Mouse (Mus musculus): ENCODE data around the gene Gm17359. TPM values are rescaled to one million over a fixed set of nuclear protein-coding genes. Genes with fewer than 3 reads are reported as not detected.

Gm17359 gene
- polyA plus RNA-seq, 1 experiment from 2014 or later, result not detected

DNA sequence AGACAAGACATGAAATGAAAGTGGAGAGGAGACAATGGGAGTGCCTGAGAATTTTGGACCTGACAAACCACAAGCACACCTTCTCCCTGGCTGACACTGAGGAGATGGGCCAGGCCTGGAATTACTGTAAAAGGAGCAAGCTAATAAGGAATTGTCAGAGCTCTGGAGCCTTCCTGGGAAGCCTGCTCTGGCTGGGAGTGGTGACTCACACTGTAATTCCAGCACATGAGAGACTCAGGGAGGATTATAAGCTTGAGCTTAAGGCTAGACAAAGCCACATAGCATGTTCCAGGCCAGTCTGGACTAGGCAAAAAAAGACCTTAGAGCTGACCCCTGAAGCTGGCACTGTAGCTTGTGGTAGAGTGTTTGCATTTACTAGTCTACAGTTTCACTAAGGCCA, 24.6 kb upstream of the Gm17359 start:
- no peak for ATAC-seq (ENCODE audit: low FRiP score)

DNA sequence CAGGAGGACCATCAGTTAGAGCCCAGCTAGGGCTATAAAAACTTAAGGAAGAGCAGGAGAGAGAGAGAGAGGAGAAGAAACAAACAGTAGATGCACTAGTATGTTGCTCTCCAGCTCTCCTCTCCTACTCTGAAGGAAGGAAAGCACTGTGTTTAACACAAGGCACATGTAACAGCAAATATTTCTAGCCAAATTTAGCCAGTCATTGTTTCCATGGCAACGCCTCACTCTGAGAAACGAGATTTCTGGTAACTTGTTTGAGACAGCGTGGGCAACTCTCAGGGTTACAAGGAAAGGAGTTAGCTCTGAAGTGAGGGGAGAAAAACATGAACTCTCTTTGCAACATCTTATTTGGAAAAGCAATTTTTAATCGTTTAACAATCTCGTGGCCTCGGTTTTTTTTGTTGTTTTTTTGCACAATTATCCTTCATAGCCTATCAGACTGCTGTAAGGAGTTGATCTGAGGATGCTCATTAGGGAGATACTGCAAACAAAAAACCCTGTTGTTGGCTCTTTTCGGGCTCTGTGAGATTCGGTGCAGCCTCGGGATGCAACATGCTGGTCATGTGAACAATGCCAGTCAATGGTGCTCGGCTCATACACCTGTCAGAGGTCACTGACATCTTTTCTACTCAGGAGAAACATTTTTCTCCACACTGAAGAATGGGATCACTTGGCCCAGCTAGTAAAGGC, 22.3 kb upstream of the Gm17359 start:
- Histone ChIP-seq H3K9ac (no peak overlapping the region), H3K4me2 (no peak overlapping the region), H3K36me3 (no peaks in the 10 kb centered on the region), H3K27ac (no peak overlapping the region), H3K4me1 (replicated peaks) (peaks cover 10% of the 10 kb centered on the region), H3K4me3 (no peak overlapping the region), H3K27me3 (no peaks in the 10 kb centered on the region), H3K9me3 (no peaks in the 10 kb centered on the region)
- peak; percentile 24; the same call in 1 of the 2 replicates for ATAC-seq (ENCODE audit: low FRiP score)
- 48% methylated on average over 10 of the region's 10 CpGs for WGBS

More for the DNA sequence above, 24.6 kb upstream of the Gm17359 start:
- Histone ChIP-seq H3K9me3 (no peaks in the 10 kb centered on the region), H3K27me3 (no peaks in the 10 kb centered on the region), H3K9ac (no peak overlapping the region), H3K4me3 (no peak overlapping the region), H3K27ac (no peak overlapping the region), H3K4me2 (no peak overlapping the region), H3K4me1 (replicated peaks) (peaks cover 10% of the 10 kb centered on the region), H3K36me3 (no peaks in the 10 kb centered on the region)

DNA sequence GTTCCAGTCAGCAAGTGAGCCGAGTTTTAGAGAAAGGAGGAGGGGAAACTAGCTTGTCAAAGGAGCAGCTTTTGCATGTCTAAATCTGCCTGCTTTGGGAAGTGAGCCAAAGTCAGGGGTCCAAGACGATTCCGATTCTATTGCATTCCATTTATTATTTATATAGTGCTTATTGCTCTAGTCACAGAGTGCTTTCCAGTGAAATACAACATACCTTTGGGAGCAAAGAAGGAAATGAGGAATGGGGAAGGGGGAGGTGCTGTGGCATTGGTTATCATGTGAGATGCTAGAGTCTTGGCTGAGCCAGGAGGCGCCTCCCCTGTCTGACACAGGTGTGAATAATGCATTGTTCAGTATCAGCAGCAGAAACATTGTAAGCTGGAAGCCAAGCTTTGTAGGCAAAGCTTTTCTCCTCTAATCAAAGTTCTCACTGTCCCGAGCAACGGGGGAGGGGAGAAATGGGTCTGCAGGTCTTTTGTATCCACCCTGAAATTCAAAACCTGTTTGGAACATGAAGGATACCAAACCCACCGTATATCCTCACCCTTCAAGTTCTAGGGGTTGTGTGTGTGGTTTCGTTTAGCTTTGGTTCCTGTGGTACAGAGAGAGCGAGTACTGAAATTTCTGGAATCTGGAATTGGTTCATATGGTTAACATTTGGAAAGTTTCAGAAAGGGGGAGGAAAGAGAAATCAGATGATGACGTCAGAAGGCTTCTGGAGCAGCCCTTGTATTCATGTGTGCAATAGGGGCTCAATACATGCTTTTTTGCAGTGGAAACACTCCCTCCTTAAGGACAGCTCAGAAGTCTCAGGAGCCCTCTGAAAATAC, 11.5 kb upstream of the Gm17359 start:
- H3K36me3 ChIP-seq, result no peaks in the 10 kb centered on the region
- H3K27me3 ChIP-seq, result no peaks in the 10 kb centered on the region
- 43% methylated on average over 10 of the region's 10 CpGs for WGBS
- H3K9me3 ChIP-seq, result no peaks in the 10 kb centered on the region
- peak; percentile 62 for ATAC-seq (ENCODE audit: low FRiP score)
- peak overlapping the region; percentile 13; the same call in 1 of the 2 replicates for H3K4me2 ChIP-seq
- no peak overlapping the region for H3K9ac ChIP-seq
- H3K27ac ChIP-seq, result peak overlapping the region; percentile 48; the same call in 1 of the 2 replicates
- peaks cover 24% of the 10 kb centered on the region for H3K4me1 ChIP-seq (replicated peaks)
- H3K4me3 ChIP-seq, result no peak overlapping the region

DNA sequence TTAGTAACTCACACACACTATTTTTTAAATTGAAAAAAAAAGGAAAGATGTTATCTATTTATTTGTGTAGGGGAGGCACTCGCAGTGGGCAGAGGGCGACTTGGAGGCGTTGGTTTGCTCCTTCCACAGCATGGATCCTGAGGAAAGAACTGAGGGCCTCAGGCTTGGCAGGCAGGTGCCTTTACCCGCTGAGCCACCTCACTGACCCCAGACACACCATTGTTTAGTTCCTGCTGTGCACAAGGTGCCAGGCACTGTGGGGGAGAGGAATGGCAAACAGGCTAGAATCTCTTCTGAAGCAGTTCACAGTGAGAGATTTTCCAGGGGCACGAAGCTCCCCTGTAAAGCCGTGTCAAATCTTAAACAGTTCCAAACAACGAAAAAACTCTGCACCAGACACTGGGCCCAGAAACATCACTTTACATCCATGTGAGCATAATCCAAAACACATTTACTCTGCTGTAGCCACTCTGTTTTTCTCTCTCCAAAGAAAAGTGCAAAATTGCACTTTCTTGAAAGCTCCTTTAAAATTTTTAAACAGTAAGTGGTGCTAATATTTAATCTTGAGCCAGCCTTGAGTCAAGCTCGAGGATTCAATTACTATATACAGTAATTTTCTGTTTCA, 6.7 kb upstream of the Gm17359 start:
- Histone ChIP-seq H3K27me3 (no peaks in the 10 kb centered on the region), H3K27ac (no peak overlapping the region), H3K4me2 (no peak overlapping the region), H3K9ac (no peak overlapping the region), H3K36me3 (no peaks in the 10 kb centered on the region), H3K4me3 (no peak overlapping the region), H3K9me3 (no peaks in the 10 kb centered on the region), H3K4me1 (replicated peaks) (peaks cover 16% of the 10 kb centered on the region)
- 20% methylated on average over 8 of the region's 8 CpGs for WGBS
- ATAC-seq (ENCODE audit: low FRiP score), result no peak

DNA sequence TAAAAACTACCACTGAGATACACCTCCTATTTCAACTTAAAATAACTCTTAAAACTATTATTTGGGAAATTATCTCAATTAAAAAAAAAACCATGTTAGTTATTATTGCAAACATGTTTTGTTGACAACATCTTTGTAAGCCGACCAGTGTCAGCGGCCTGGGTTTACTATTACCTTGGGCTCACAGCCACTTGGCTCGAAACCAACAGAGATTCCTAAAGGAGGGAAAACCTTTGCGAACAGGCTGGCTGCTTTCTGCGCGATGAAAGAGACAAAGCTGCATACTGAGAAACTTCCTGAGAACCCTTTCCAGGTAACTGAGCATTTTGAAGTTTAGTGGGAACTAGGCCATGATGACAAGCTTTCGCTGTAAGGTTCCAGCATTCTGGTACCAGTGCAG, 3.4 kb upstream of the Gm17359 start:
- Histone ChIP-seq H3K9ac (no peak overlapping the region), H3K27ac (no peak overlapping the region), H3K27me3 (no peaks in the 10 kb centered on the region), H3K4me3 (no peak overlapping the region), H3K36me3 (no peaks in the 10 kb centered on the region), H3K4me2 (no peak overlapping the region), H3K4me1 (replicated peaks) (peaks cover 4% of the 10 kb centered on the region; the same call in 1 of the 2 replicates), H3K9me3 (no peaks in the 10 kb centered on the region)
- 86% methylated on average over 7 of the region's 7 CpGs for WGBS
- no peak for ATAC-seq (ENCODE audit: low FRiP score)

DNA sequence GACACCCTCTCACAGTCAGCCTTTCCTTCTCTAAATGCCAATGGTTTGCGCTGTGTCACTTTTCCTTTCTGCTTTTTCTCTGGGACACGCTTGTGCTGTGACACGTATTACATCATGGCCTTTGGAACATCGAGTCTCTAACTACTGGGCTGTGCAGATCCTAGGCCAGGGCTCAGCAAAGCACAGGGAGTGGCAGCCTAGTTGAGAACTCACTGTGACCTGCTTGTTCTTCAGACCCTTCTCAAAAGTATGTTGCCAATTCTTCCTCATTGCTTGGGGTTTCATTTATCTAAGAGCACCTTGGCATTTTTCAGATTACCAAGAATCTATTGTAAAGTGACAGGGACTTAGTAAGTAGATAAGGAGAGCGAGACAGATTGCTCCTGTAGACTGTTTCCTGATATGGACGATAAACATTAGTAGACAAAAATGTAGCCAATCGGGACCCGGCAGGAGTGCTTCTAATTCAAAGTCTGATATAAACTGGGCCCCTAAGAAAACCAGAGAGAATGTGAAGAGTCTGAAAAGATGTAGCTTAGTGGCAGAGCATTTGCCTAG, 2.7 kb upstream of the Gm17359 start:
- Histone ChIP-seq H3K27me3 (no peaks in the 10 kb centered on the region), H3K4me2 (no peak overlapping the region), H3K4me1 (replicated peaks) (peaks cover 4% of the 10 kb centered on the region; the same call in 1 of the 2 replicates), H3K9me3 (no peaks in the 10 kb centered on the region), H3K4me3 (no peak overlapping the region), H3K9ac (no peak overlapping the region), H3K27ac (no peak overlapping the region), H3K36me3 (no peaks in the 10 kb centered on the region)
- ATAC-seq (ENCODE audit: low FRiP score), result no peak
- WGBS, result 91% methylated on average over 8 of the region's 8 CpGs

DNA sequence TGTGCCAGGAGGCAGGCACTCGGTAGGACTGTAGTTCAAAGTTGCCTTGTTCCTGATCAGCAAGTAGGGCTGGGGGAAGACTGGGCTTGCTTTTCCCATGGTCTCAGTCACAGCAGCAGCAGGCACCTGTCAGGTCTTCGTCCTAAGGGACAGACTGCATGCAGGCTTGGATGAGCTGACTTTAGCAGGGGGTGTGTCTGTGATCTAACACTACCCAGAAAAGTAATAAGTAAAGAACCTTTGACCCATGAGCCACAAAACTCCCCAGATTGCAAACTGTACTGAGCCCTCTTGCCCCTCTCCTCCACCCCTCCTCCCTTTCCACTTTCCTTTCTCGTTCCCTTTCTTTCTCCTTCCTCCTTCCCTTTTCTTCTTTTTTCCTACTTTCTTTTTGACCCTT, 4.3 kb downstream of the Gm17359 start:
- ATAC-seq (ENCODE audit: low FRiP score), result no peak
- Histone ChIP-seq H3K27ac (no peak overlapping the region), H3K4me1 (replicated peaks) (no peaks in the 10 kb centered on the region), H3K4me3 (no peak overlapping the region), H3K9me3 (no peaks in the 10 kb centered on the region), H3K27me3 (no peaks in the 10 kb centered on the region), H3K4me2 (no peak overlapping the region), H3K36me3 (no peaks in the 10 kb centered on the region), H3K9ac (no peak overlapping the region)
- 50% methylated on average over 3 of the region's 3 CpGs for WGBS

DNA sequence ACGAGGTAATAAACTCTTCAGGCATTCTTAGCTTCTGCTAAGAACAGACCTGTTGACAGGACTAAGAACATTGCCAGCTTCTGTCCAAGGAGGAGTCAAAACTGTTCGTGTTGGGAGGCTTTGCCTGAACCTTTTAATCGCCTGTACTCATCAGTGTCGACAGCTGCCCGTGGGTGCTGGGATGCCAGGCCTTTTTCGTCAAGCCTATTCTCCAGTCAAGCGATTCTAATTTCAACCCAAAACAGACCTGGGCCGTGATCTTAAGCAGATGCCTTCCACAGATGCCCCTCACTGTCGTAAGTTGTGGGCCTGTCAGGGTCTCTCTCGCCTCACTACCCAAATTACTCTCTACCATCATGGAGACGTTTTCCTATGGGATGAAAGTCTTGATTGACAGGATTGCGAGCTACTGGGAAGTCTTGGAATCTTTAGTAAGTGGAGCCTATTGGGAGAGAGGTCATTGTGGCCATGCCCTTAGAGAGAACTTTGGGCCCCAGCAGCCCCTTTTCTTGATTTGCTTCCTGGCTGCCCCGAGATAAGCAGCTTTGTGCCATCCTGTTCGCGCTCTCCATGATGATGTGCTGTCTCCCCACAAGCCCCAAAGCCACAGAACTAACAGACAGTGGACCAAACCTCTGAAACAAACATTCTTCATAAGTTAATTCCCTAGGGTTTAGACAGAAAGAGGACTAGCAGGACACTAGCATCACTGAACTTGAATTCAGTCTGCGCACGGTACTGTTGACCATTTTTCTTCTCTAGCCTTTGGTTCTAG, 6.7 kb downstream of the Gm17359 start:
- Histone ChIP-seq H3K4me3 (no peak overlapping the region), H3K27me3 (no peaks in the 10 kb centered on the region), H3K4me1 (replicated peaks) (no peaks in the 10 kb centered on the region), H3K4me2 (no peak overlapping the region), H3K36me3 (no peaks in the 10 kb centered on the region), H3K9ac (no peak overlapping the region), H3K9me3 (no peaks in the 10 kb centered on the region), H3K27ac (no peak overlapping the region)
- no peak for ATAC-seq (ENCODE audit: low FRiP score)
- 85% methylated on average over 17 of the region's 17 CpGs for WGBS

DNA sequence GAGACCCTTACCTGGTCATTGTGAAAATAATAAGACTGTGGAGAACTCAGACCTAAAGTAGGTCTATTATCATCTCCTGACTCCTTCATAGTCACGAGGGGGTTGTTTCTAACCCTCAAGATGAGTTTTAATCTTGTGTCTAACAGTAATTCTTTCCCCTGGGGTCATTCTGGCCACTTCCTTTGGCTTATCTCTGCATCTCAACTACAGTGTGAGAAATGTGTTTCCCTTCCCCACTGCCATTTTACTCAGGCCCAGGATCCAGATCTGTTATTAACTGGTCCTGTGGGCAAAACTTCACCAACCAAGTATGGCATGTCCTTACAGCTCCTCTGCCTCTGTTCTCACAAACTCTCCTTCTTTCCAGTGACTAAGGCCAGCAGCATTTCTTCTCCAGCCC, 12.8 kb downstream of the Gm17359 start:
- H3K9me3 ChIP-seq, result no peaks in the 10 kb centered on the region
- no peaks in the 10 kb centered on the region for H3K27me3 ChIP-seq
- no peak overlapping the region for H3K27ac ChIP-seq
- no peaks in the 10 kb centered on the region for H3K4me1 ChIP-seq (replicated peaks)
- no peak for ATAC-seq (ENCODE audit: low FRiP score)
- no peak overlapping the region for H3K9ac ChIP-seq
- 71% methylated on average over 1 of the region's 1 CpGs for WGBS
- no peak overlapping the region for H3K4me3 ChIP-seq
- no peak overlapping the region for H3K4me2 ChIP-seq
- H3K36me3 ChIP-seq, result no peaks in the 10 kb centered on the region

DNA sequence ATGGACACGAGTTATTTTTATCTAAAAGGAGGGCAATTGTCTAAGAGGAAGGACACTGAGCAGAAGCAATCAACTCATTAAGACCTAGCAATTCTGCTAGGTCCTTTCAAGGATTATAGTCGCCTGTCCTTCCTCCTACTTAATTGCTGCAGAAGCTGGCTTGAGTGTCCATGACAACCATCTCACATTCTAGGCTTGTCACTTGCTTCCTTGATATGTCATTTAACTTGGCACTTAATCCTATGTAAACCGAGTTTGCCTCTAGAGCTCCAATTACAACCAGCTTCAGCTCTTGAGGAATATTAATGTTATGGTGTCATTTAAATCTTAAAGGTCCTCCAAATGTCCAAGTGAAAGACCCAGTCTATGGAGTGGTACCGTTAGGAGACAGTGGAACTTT, 22.3 kb downstream of the Gm17359 start:
- Histone ChIP-seq H3K27ac (no peak overlapping the region), H3K4me3 (no peak overlapping the region), H3K9ac (no peak overlapping the region), H3K36me3 (no peaks in the 10 kb centered on the region), H3K4me1 (replicated peaks) (no peaks in the 10 kb centered on the region; the same call in 1 of the 2 replicates), H3K27me3 (no peaks in the 10 kb centered on the region), H3K9me3 (no peaks in the 10 kb centered on the region), H3K4me2 (no peak overlapping the region)
- ATAC-seq (ENCODE audit: low FRiP score), result no peak
- 62% methylated on average over 4 of the region's 4 CpGs for WGBS

DNA sequence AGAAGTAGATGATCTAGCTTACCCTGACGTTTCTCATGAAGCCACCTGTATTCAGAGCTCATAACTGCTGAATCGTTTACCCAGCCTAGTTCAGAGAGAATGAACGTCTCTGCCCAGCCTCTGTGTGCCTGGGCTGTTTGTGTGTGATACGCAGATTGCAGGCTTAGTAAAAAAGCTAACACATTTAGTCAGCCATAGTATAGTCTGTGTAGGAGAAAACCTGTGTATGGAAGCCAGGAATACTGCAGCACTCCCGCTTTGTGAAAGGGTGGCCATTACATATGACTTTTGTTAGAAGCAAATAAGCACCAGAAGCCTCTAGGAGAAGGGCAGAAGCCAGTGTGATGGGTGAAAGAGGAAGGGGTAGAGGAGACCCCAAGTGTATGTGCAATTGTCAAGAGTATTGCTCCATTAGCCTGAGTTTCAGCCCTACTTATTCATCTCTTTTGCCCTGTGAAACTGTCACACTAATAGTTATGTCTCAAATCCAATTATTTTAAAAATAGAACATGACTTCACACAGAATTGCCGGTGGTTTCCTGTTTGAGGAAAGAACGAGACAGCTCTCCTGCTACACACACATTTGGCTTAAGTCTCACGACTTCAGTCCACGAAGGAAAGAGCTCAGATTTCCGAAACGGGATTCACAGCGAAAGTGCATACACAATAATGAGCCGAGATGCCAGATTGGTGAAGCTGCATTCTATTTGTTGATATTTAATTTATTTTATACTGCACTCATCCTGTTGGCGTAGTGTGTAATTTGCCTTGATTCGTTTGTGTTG, 24.0 kb downstream of the Gm17359 start:
- no peak for ATAC-seq (ENCODE audit: low FRiP score)

More for the DNA sequence above, 24.0 kb downstream of the Gm17359 start:
- Histone ChIP-seq H3K36me3 (no peaks in the 10 kb centered on the region), H3K4me3 (no peak overlapping the region), H3K27ac (no peak overlapping the region), H3K4me2 (no peak overlapping the region), H3K27me3 (no peaks in the 10 kb centered on the region), H3K4me1 (replicated peaks) (no peaks in the 10 kb centered on the region; the same call in 1 of the 2 replicates), H3K9me3 (no peaks in the 10 kb centered on the region), H3K9ac (no peak overlapping the region)
- WGBS, result 77% methylated on average over 15 of the region's 15 CpGs
